Mouse (Mus musculus) C2C12 (cell line): ENCODE results near the gene Tdrkh.

ENCODE experiments used
- CEBPB ChIP-seq: IDR thresholded peaks from one replicate; pipeline ENCODE4 v1.6.1; 2011; ENCODE audit warnings: low read depth, mild to moderate bottlenecking, control low read depth, moderate library complexity
- CTCF ChIP-seq: IDR thresholded peaks from one replicate; pipeline ENCODE4 v1.5.1; 2011; ENCODE audit not compliant: control insufficient read depth, insufficient read depth, insufficient read length
- MAX ChIP-seq: IDR thresholded peaks from one replicate; pipeline ENCODE4 v1.6.1; 2011; ENCODE audit warnings: mild to moderate bottlenecking, control low read depth
- MYOD1 ChIP-seq: IDR thresholded peaks from one replicate; pipeline ENCODE4 v1.6.1; 2011; ENCODE audit warnings: low read depth; ENCODE audit not compliant: control insufficient read depth, insufficient read length
- USF1 ChIP-seq: IDR thresholded peaks from one replicate; pipeline ENCODE4 v1.6.1; 2011; ENCODE audit warnings: low read depth, mild to moderate bottlenecking, control low read depth, moderate library complexity

- TF ChIP-seq CEBPB: no peak
- TF ChIP-seq CTCF: no peak
- no peak for TF ChIP-seq MAX
- no peak for TF ChIP-seq MYOD1
- no peak for TF ChIP-seq USF1
Measured at GRCm38 (mm10) chr3:94443597-94443964, 30.5 kb downstream of the Tdrkh start, which contains the start of gene Oaz3.
